Mouse (Mus musculus) embryonic facial prominence, embryonic 14.5 days (tissue): ENCODE data around the gene Klf8. TPM values are rescaled to one million over a fixed set of nuclear protein-coding genes. Genes with fewer than 3 reads are reported as not detected.

Source experiments
- ATAC-seq: fragments of 200-750 bp; cut with Nextera tagmentation; 2 replicates; pipeline ENCODE4 v1.8.0; 2017; ENCODE audit warnings: low read depth, moderate number of reproducible peaks, moderate TSS enrichment
- DNase-seq: peaks from one replicate; pipeline ENCODE4 v3.0.0-alpha.2; 2015; ENCODE audit warnings: low spot score
- H3K27ac ChIP-seq: fragments of 300-500 bp; sonication (generic); replicated peaks from 2 replicates; pipeline ENCODE4 v1.5.1; 2014; ENCODE audit warnings: low read depth, mild to moderate bottlenecking, low read length, moderate library complexity
- H3K27me3 ChIP-seq: fragments of 300-500 bp; sonication (generic); replicated peaks from 2 replicates; pipeline ENCODE4 v1.6.1; 2014; ENCODE audit warnings: low read length; ENCODE audit not compliant: control insufficient read depth, insufficient read depth
- H3K36me3 ChIP-seq: fragments of 300-500 bp; sonication (generic); 2 replicates; pipeline ENCODE4 v1.6.1; 2014; ENCODE audit warnings: low read length, mixed read lengths; ENCODE audit not compliant: control insufficient read depth, insufficient read depth
- H3K4me1 ChIP-seq: fragments of 300-500 bp; sonication (generic); 2 replicates; pipeline ENCODE4 v1.6.1; 2014; ENCODE audit warnings: antibody characterized with exemption, low read length; ENCODE audit not compliant: control insufficient read depth, insufficient read depth
- H3K4me2 ChIP-seq: fragments of 300-500 bp; sonication (generic); 2 replicates; pipeline ENCODE4 v1.6.1; 2014; ENCODE audit warnings: low read depth, mild to moderate bottlenecking, low read length, moderate library complexity, mixed read lengths
- H3K4me3 ChIP-seq: fragments of 300-500 bp; sonication (generic); 2 replicates; pipeline ENCODE4 v1.5.1; 2014; ENCODE audit warnings: low read depth, mild to moderate bottlenecking, low read length
- H3K9ac ChIP-seq: fragments of 300-500 bp; sonication (generic); 2 replicates; pipeline ENCODE4 v1.6.1; 2014; ENCODE audit warnings: low read depth, mild to moderate bottlenecking, low read length, moderate library complexity, mixed read lengths
- H3K9me3 ChIP-seq: fragments of 300-500 bp; sonication (generic); 2 replicates; pipeline ENCODE4 v1.6.1; 2016; ENCODE audit warnings: low read length; ENCODE audit not compliant: control insufficient read depth
- WGBS: fragments of 180-500 bp; shearing (Covaris S2); extraction: QIAGEN DNeasy Blood & Tissue Kit; methylation state at CpG from one replicate; pipeline ENCODE4 v1.1.7; 2014; 5-methylcytosine and 5-hydroxymethylcytosine counted together
- polyA plus RNA-seq: library from polyadenylated mRNA; unstranded; fragments of >200 nt; fragmentation: Nextera tagmentation; extraction: Ambion mirVana; gene quantifications from 2 replicates; pipeline ENCODE4 v1.2.1, GENCODE M21; 2014

Klf8 gene
- polyA plus RNA-seq, 1 experiment from 2014 or later = 1.6 TPM

GRCm38 (mm10) chrX:153375105-153375504 is 137.8 kb downstream of the Klf8 start:
- no peak overlapping the region for H3K4me3 ChIP-seq
- no peak for DNase-seq

GRCm38 (mm10) chrX:153381753-153382152 is 144.5 kb downstream of the Klf8 start:
- Histone ChIP-seq H3K4me3 (no peak overlapping the region), H3K9me3 (no peaks in the 10 kb centered on the region), H3K27me3 (no peaks in the 10 kb centered on the region), H3K27ac (no peak overlapping the region), H3K9ac (no peak overlapping the region), H3K36me3 (no peaks in the 10 kb centered on the region), H3K4me1 (no peaks in the 10 kb centered on the region), H3K4me2 (no peak overlapping the region)
- 52% methylated on average over 3 of the region's 3 CpGs for WGBS
- no peak for ATAC-seq
- no peak for DNase-seq

More at GRCm38 (mm10) chrX:153375105-153375504, 137.8 kb downstream of the Klf8 start:
- H3K4me1 ChIP-seq = no peaks in the 10 kb centered on the region
- no peak overlapping the region for H3K9ac ChIP-seq
- no peaks in the 10 kb centered on the region for H3K27me3 ChIP-seq
- no peaks in the 10 kb centered on the region for H3K9me3 ChIP-seq
- no peaks in the 10 kb centered on the region for H3K36me3 ChIP-seq
- no peak overlapping the region for H3K27ac ChIP-seq
- ATAC-seq = no peak
- H3K4me2 ChIP-seq = no peak overlapping the region
- WGBS = 70% methylated on average over 3 of the region's 3 CpGs

- H3K4me2 ChIP-seq = no peak overlapping the region
- DNase-seq (peak; percentile 3), ATAC-seq (no peak)
- H3K9ac ChIP-seq = no peak overlapping the region
- 36% methylated on average over 2 of the region's 2 CpGs for WGBS
- no peaks in the 10 kb centered on the region for H3K36me3 ChIP-seq
- no peaks in the 10 kb centered on the region for H3K9me3 ChIP-seq
- H3K27me3 ChIP-seq = 0 out of 2 replicates have a peak, but pooled peaks cover 3% of the 10 kb centered on the region
- no peak overlapping the region for H3K27ac ChIP-seq
- H3K4me1 ChIP-seq = no peaks in the 10 kb centered on the region
- H3K4me3 ChIP-seq = no peak overlapping the region
Measured at GRCm38 (mm10) chrX:153389291-153389690, 152.0 kb downstream of the Klf8 start.

- no peak overlapping the region for H3K9ac ChIP-seq
- H3K4me3 ChIP-seq = no peak overlapping the region
- no peaks in the 10 kb centered on the region for H3K36me3 ChIP-seq
- no peak overlapping the region for H3K4me2 ChIP-seq
- H3K9me3 ChIP-seq = no peaks in the 10 kb centered on the region
- H3K4me1 ChIP-seq = no peaks in the 10 kb centered on the region
- H3K27me3 ChIP-seq = no peaks in the 10 kb centered on the region
- no peak for ATAC-seq
- DNase-seq = no peak
- 92% methylated on average over 5 of the region's 5 CpGs for WGBS
- H3K27ac ChIP-seq = no peak overlapping the region
Measured at GRCm38 (mm10) chrX:153417067-153417466, 179.8 kb downstream of the Klf8 start.

GRCm38 (mm10) chrX:153433659-153434293 is 196.5 kb downstream of the Klf8 start:
- no peak; the same call in 1 of the 2 replicates for ATAC-seq
- Histone ChIP-seq H3K36me3 (no peaks in the 10 kb centered on the region), H3K27ac (no peak overlapping the region), H3K4me3 (no peak overlapping the region), H3K9me3 (no peaks in the 10 kb centered on the region), H3K4me1 (no peaks in the 10 kb centered on the region), H3K27me3 (no peaks in the 10 kb centered on the region), H3K9ac (no peak overlapping the region), H3K4me2 (no peak overlapping the region)
- peak; percentile 54 for DNase-seq
- 50% methylated on average over 5 of the region's 5 CpGs for WGBS

GRCm38 (mm10) chrX:153439573-153439972 is 202.3 kb downstream of the Klf8 start:
- Histone ChIP-seq H3K9me3 (no peaks in the 10 kb centered on the region), H3K4me3 (no peak overlapping the region), H3K27ac (no peak overlapping the region), H3K36me3 (no peaks in the 10 kb centered on the region), H3K4me2 (no peak overlapping the region), H3K9ac (no peak overlapping the region), H3K27me3 (no peaks in the 10 kb centered on the region), H3K4me1 (no peaks in the 10 kb centered on the region)
- no peak for ATAC-seq
- DNase-seq = no peak

GRCm38 (mm10) chrX:153440018-153440417 is 202.8 kb downstream of the Klf8 start:
- Histone ChIP-seq H3K9me3 (no peaks in the 10 kb centered on the region), H3K4me3 (no peak overlapping the region), H3K4me2 (no peak overlapping the region), H3K4me1 (no peaks in the 10 kb centered on the region), H3K9ac (no peak overlapping the region), H3K36me3 (no peaks in the 10 kb centered on the region), H3K27me3 (no peaks in the 10 kb centered on the region), H3K27ac (no peak overlapping the region)
- ATAC-seq = no peak
- DNase-seq = no peak
- 80% methylated on average over 3 of the region's 3 CpGs for WGBS

Other genes with a start within 250 kb of the Klf8 start
- 1.1 and 1.4 TPM in 2 replicates for gene Usp51, start 231.0 kb upstream of the Klf8 start, polyA plus RNA-seq
- 53.6 and 56.1 TPM in 2 replicates for gene Mageh1, start 199.9 kb upstream of the Klf8 start, polyA plus RNA-seq
- gene Foxr2, start 118.7 kb upstream of the Klf8 start, polyA plus RNA-seq = not detected in 2 replicates
- 1.4 and 2.0 TPM in 2 replicates for gene Rragb, start 97.5 kb upstream of the Klf8 start, polyA plus RNA-seq